Mouse (Mus musculus): ENCODE results near the gene Rufy3.
A peak's percentile ranks its signal among the peaks of the same experiment; 100 is the strongest.

Gene Rufy3

DNA sequence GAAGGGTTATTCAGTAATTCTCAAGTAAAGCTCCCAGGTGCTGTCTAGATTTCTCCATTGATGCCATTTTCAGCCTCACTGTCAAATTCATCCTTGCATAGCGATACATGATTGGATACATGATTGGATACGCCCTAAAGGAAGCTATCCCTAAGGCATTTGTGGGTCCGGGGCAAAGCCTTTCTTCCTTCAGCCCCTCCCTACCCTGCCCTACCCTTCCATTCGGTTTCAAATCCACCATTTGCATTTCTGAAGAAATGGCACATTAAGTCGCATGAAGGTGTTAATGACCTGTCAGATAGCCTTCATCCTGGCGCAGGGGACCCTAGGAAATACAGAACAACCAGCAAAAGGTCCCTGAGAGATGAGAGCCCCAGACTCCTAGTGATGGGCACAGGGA is 120.5 kb downstream of the Rufy3 start:
- no peak for DNase-seq (ENCODE audit: low read depth, low spot score)

DNA sequence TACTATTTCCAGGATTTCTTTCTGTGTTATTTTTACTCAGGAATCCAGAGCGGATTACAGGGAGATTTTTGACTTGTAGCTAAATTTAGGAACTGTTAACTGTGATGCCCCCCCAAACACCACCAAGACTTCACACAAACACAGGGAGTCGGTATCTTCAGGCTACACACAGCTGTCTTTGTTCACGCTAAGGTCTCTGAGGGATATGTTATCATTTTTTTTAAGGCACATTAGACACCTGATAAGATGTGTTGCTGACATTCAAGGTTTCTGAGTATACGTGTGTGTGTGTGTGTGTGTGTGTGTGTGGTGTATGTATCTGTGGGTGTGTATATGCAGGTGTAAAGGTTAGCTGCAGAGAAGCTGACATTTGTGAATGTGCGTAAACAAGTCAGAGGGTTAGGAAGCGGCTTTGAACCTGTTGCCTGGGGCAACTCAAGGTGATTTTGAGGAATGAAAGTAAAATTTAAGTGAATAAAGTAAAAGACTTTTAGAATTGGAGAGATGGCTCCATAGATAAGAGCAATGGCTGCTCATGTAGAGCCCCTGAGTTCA is 121.0 kb downstream of the Rufy3 start:
- DNase-seq (ENCODE audit: low read depth, low spot score) = no peak

DNA sequence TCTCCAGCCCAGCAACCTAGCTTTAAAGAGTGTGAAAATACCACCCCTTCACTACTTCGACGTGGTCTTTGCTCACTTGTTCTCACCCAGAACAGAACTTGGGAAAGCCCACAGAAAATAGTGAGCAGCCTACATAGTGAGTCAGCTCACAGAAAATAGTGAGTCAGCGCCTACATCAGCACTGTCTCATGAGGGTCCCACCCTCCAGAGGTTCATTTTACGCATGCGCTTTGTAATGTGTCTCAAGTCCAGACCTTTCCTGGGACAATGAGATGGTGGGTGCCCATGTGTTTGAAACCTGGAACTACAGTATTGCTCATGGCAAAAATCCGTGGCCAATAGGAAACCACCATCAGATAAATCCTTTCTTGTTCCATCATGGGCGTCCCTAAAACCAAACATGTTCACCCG is 123.2 kb downstream of the Rufy3 start:
- peak; percentile 68 for DNase-seq (ENCODE audit: low read depth, low spot score)

DNA sequence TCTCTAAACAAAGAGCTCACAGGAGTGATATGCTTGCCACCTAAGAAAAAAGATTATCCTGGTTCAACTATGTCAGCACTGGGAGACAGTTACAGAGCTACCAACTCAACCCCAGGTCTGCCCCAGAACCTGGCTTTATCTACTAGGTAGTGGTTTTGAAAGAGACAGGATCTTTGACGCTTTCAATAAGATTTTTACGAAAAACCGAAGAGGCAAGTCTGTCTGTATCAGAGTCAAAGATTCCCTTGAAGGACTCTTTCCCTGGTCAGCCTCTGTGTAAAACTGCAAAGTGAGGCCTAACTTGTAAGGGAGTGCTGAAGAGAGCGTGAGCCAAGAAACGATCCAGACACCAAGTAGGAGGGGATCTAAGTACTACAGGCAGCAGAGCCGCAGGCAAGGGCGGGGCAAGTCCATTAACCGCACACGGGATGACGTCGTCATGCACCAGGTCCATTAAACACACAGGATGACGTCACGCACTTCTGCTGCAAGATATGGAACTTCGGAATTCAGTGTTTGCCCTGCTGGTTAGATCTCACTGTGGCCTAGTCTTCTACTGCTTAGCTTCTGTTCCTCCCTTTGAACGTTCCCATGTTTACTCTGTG is 123.8 kb downstream of the Rufy3 start:
- DNase-seq (ENCODE audit: low read depth, low spot score) = peak; percentile 65

DNA sequence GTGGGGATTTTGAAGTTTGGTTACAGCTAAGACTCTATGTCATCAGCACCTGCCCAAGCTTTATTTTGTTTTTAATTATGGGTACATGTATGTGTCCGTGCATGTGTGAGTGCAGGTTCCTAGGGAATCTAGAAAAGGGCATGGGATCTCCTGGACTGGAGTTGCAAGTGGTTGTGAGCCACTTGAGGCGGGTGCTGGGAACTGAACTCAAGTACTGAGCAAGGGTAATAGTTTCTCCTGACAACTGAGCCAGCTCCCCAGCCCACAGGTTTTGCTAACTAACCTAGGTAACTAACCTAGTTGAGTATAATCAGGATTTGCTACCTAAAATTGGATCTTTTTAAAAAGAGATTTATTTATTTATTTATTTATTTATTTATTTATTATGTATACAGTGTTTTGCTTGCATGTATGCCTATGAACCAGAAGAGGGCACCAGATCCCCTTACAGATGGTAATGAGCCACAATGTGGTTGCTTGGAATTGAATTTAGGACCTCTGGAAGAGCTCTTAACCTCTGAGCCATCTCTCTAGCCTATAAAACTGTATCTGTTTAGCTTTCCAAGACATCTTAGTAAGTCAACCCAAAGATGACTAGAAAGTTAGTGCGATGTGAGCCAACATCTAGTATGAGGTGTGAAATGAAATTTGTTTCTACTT is 124.6 kb downstream of the Rufy3 start:
- DNase-seq (ENCODE audit: low read depth, low spot score) = peak; percentile 86

DNA sequence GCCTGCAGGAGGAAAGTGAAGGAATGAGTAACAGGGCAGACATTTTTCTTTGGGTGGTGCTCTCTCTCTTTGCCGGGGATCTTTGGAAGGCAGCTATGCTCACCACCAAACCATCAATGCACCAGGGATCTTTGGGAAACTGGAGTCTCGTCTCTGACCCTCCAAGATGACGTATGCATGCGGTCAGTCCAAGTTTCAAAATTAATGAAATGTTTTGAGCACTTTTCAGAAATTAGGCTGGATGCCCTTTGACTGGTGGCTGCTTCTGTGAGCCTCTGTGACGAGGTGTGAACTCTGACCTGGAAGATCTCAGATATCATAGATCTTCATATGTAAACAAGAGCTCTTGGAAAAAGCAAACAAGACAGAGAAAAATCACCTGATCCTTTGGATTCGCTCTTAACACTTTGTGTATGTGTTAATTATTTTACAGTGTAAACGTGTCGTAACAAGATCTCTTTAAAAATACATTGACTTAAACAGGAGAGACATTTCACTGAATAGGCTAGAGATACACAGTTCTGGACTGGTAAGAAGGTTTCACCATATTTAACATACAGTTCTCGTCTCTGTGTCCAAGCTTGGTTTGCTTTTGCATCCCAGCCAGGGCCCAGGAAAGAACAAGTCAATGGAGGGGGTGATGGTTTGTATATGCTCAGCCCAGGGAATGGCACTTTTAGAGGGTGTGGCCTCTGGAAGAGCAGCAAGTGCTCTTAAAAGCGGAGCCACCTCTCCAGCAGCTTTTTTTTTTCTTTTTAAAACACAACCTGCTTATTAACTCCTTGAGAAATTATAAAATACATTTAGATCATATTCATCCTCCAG is 126.1 kb downstream of the Rufy3 start:
- no peak for DNase-seq (ENCODE audit: low read depth, low spot score)

DNA sequence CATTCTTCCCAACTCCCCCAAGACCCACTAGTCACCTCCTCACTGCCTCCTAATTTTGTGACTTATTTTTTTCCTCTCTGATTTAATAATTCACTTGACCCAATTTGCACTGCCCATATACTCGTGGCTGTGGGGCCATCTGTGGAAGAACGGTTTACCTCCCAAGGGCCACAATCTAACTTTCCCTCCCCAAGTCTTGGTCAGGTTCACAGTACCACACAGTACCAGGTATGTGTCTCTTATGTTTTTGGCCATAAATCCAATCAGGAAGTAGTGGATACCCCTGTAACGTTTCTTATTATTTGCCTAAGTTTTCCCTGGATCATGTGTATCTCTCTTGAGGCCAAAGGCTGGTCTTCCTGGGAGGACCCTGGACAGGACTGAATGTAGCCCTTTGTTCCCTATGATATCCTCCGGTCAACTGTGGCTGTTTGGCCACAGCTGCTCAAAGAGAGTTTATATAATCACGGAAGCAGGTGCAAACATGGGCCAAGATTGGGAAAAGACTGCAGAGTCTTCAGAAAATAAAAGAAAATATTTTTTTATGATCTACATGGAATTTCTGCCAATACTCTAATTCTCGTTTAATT is 126.8 kb downstream of the Rufy3 start:
- DNase-seq (ENCODE audit: low read depth, low spot score) = no peak

DNA sequence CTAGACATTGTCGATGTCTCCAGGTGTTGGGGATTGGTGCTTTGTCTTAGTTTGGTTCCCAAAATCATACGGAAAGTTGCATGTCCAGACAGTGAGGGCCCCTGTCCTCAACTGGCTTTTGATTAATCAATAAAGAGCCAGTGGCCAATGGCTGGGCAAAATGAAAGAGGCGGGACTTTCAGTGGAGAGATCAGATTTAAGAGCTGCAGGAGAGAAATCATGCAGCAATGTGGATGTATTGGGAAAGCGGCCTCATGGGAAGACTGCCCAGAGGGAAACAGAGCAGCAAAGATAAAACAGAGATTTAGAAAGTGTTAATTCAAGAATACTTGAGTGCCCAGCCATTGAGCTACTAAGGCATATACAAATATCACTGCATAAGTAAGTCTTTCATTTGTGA is 127.7 kb downstream of the Rufy3 start:
- DNase-seq (ENCODE audit: low read depth, low spot score) = no peak

DNA sequence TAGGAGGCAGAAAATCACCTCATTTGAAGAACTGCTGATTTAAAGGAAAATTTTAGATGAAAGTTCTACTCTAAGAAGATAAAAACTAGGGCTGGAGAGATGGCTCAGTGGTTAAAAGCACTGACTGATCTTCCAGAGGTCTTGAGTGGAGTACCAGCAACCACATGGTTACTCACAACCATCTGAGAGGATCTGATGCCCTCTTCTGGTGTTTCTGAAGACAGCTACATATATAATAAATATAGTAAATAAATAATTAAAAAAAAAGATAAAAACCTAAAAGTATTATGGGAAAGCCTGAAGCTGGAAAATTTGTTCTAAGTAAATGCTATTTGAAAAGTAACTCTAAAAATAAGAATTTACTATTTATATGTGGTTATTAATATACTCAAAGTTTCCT is 128.2 kb downstream of the Rufy3 start:
- peak; percentile 41 for DNase-seq (ENCODE audit: low read depth, low spot score)

DNA sequence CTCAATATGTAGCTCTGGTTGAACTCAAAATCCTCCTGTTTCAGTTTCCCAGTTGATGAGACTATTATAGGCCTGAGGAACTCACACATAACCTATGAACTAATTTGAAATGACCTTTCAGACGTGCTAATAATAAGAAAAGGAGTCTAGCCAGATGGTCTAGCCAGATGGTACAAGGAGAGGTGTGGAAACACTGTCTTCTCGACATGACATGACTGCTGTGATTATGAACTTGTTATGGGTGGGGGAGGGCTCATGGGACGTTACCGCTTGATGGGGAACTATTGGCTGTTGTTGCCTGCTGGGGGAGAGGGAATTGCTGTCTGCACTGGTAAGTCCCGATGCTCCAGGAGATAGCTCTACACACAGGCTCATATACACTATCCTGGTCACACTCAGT is 132.5 kb downstream of the Rufy3 start:
- DNase-seq (ENCODE audit: low read depth, low spot score) = no peak

DNA sequence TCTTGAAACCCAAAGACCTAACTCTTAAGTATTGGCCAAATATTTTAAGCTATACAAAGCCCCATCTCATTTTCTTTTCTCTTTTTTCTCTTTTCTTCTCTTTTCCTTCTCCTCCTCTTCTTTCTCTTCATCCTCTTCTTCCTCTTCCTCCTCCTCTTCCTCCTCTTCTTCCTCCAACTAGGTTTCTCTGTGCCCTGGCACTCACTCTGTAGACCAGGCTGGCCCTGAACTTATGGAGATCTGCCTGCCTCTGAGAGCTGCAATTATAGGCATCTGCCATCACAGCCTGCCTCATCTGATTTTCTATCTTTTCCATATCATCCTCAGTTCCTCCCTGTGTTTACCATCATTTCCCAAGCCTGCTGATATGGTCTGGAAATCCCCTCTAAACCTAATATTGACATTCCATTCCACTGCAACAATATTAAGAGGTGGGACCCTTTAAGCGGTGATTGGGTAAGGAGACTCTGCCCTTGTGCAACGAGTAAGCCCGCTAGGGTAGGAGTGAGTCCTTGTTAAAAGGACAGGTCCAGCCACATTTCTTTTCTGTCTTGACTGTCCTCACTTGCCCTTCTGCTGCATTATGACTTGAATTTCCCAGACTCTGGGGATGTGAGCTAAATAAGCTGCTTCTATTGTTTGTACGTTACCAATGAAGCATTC is 134.5 kb downstream of the Rufy3 start:
- no peak for DNase-seq (ENCODE audit: low read depth, low spot score)
